Mouse (Mus musculus) left cerebral cortex, adult 8-10 months (tissue): ENCODE measurements at regions not wholly inside any gene's neighbourhood (a gene's known extent, or its start where the extent isn't known, plus 50 kb on each side); places are given as distances from the start of the nearest gene placed in this dataset.
A peak's percentile ranks its signal among the peaks of the same experiment; 100 is the strongest.
"Not testable (repeated sequence)": the region's sequence is repeated elsewhere in the genome, so short reads cannot be mapped to it uniquely, and the experiment has no call there.

Source experiments
- DNase-seq, 2 experiments: peaks; one replicate each; pipeline ENCODE4 v3.0.0; 2022; ENCODE audit warnings: low spot score in 2 of 2

DNA sequence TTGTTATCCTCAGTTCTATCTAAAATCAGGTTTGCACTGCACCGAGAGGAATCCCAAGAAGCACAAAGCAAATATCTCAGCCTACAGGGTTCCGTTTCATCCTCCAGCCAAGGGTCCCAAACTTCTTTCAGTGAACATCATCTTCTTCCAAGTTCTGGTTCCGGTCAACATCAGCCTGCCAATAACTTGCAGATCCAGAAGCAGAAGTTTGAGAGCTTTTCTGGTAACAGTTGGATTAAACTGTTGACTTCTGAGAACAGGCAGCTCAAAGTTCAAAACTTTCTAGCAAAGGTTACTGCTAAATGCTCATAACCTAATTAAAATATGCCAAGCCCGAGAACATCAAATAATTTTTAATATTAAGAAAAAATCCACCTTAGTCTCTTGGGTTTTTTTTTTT lies 237.0 kb upstream of the Gm37988 start:
- DNase-seq, result no peak

DNA sequence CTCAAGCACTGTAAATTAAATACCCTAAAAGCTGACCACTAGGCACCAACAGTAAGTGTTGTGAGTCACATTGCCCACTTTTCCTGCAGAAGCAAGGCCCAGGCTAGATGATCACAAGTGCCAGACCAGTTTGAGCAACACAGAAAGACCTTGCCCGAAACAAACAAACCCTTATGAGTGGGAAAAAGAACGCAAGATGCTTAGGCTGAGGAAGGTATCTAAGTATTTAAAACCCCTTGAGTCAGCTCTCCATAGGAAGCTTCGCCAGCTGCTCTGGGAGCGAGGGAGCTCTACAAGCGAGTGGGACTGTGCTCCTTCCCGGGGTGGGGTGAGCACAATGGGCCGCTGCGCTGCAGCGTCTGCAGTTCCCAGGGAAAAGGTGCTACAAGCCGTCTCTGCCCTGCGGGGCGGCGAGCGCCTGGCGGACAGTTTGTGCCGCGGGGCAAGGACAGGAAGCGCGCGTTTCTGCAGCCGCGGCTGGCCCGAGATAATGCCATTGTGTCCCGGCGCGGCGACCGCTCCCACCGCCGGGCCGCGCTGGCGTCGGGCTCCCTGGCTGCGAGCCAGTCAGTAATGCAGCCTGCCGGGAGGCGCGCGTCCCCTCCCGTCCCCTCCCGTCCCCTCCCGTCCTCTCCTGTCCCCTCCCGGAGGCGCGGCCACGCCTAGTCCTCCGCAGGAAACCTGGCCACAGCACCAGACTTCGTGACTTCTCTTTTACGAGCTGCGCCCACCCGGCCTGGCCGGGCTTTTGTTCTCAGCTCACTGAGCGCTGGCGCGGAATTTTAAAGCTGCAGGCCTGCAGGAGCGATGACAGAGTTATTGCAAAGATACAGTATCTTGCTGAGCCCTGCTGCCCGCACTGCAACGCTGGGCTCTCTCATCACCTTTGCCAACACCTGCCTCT lies 236.1 kb upstream of the Gm37988 start:
- peak; percentile 32 to 55 for DNase-seq

DNA sequence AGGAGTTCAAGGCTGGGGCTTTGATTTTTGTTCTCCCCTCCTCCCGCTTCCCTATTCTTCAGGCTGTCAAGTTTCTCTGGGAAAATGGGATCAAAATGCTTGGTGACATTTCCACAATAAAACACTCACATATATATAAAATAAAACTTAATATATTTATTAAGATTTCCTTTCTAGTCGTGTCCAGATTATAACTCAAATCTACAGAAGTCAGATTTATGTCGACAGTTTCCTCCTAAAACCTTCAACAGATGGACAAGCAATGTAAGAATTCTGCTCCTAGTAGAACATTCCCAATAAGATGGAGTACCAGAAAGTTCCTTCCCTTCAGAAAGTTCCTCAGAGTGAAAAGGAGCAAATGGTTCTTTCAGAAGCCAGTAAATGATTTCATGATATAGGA lies 235.4 kb upstream of the Gm37988 start:
- DNase-seq, result no peak

DNA sequence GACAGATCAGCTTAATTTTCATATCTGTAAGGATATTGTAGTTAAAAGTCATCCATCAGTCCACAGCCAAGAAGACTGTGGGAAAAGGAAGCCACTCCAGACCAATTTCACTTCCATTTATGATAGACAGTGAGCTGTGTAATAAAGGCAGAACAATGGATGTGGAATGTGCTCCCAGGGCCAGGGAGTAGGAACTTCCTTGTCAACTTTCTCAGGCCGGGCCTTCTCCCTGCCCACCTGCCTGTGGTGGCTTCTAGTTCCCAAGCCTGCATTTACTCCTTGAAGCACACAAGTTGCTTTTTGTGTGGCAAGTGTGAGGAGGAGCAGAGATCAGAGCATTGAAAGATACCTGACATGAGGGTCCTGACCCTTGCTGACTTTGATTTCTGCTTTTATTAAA lies 233.6 kb upstream of the Gm37988 start:
- DNase-seq, result no peak

DNA sequence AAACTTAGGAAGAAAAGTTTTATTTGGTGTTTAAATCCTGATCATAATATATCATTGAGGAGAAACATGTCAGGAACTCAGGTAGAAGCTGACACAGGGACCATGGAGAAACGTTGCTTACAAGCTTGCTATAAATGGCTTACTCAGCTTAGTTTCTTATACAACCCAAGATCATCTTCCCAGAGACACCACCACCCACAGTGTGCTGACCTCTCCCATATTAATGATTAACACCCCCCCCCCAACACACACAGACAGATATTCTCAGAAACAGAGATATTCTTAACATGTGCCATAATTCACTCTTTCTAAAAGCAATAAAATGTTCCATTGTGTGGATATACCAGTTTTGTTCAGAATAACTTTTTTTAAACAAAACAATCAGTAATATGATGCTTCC lies 230.7 kb upstream of the Gm37988 start:
- DNase-seq, result no peak

DNA sequence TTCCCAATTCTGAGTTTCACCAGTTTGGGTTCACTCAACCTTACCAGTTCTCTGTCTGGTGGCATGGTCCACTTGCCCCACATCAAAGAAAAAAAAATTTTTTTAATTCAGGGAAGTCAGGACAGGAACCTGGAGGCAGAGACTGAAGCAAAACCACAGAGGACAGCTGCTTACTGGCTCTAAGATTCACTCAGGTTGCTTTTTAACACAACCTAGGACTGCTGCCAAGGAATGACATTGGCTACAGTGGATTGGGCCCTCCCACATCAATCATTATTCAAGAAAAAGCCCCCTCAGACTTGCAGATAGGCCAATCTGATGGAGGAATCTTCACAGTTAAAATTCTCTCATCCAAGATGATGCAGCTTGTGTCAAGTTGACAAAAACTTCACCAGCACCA lies 225.2 kb upstream of the Gm37988 start:
- DNase-seq, result no peak

DNA sequence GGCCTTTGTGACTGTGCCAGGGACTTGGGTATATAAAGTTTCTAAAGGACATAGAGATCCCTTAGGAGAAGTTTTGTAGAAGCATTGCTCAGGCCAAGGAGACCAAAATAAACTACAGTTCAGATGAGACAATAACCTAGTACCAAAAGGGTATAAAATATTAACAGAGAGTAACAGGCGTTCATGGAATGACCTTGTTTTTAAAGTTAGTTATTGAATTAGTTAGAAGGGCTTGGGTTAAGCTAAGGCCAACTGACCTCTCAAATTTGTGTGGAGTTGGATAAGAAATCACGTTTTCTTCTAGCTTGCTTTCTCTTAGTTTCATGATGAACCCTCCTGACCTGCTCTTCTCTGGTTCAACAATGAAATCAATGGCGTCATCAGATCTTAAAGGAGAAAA lies 209.8 kb upstream of the Gm37988 start:
- DNase-seq, result no peak

DNA sequence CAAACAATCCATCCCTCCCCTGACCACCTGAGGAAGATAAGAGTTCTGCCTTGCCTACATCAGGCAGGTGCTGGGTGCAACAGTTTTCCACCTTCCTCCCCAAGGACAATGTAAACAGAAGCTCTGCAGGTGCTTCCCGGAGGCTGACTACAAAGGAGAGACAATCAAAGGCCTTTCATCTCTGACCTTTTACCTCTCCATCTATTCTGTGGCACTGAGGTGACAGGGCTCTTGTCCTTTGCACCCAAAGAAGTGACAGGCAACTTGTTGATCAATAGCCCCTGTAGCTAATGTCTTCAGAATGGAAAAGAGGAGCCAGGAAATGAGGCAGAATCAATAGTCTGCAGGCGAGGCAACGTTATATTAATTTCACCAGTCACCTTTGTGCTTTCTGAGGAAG lies 209.3 kb upstream of the Gm37988 start:
- no peak for DNase-seq

DNA sequence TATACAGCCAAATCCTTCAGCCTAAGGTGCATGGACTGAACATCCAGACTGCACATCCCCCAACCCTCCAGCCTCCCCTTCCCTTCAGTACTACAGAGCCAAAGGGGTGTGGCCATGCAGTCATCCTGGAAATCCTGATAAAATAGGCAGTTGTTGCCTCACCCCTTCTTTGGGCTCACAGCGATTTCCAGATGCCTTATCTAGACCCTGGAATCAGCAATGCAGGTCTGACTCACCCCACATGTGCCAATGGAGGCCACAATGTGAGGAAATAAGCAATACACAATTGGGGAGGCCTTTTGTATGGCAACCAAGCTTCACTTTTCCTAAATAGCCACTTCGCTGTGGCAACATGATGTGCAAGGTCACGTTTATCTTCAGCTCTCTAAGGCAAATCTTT lies 205.3 kb upstream of the Gm37988 start:
- DNase-seq, result no peak

DNA sequence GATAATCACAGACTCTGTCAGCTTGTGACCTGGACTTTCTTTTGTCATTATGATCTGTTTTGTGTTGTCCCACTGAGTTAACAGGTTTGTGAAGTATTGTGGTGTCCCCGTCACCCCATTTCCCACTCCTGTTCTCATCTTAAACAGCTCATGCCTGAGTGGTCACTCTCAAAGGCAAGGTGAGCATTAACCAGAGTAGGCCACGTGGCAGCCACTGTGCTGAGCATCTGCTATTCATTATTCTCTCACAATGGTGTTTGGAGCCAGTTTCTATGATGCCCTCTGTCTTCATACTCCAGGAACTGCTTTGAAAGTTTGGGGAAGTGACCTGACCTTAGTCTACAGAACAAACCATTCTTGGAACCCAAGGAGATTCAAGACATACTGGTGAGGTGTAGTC lies 198.9 kb upstream of the Gm37988 start:
- DNase-seq, result no peak

DNA sequence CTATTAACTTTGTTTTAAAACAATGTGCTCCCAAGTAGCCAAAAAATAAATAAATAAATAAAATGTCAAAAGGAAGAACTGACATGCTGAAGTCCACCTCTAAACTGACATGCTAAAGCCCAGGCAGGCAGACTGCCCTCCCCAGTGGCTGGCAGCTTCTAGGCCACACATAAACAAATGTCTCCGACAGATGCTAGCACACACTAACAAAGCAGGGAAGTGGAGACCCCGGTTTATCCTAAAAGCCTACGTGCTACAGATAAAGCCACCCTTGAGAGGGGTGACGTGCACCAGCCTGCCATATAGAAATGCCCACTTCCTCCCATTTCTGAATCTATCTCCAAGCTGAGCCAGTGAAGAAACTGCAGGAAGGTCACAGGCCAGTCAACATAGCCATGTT lies 194.4 kb upstream of the Gm37988 start:
- DNase-seq, result no peak

DNA sequence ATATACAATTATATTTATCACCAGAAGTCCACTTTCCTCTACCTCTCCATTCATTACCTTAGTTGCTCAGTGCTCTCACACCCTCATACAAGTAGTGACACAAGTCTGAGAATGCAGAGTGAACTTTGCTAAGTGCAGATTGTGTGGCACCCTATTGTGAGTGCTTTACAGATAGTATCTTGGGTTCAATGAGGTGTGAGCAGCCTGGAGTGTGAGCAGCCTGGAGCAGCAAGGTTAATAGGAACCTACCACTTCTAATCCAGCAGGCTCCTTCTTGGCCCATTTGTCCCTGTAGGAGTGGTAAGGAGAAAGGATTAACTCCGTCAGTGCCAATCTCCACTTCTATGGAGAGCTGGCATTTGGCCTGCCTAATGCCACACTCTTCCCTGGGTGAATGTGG lies 192.4 kb upstream of the Gm37988 start:
- DNase-seq, result no peak

DNA sequence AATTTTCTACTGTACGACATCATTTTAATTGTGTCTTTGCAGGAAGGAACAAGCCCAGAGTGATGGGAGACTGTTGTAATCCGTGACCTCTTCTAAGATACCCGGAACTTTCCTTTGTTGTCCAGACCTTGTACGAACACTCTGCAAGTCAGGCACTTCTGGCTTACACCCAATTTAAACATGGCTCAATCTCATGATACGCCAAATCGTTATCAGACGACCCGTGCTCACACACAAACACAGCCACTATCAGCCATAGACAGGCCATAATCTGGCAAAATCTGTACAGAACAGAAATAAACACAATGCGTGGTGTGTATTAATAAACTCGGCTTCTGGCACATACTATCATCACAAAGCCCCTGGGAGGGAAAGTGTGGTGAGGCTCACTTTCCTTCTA lies 190.2 kb upstream of the Gm37988 start:
- DNase-seq, result no peak

DNA sequence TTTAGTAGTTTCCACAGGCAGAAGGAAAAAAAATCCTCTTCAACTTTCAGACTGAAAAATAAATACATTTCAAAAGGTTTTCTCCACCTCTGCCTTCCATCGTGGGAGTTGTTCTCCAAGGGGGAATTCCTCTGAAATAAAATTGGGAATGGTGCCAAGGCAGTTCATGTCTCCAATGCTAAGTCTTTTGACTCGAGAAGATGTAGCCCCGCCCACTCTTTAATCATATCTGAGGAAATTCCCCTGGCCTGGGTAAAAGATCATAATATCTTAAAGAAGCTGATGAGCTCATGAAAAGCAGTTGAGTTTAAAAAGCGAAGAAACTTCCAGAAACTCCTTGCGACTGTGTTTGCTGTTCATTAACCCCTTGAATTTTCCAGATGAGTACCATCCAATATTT lies 185.3 kb upstream of the Gm37988 start:
- no peak for DNase-seq

DNA sequence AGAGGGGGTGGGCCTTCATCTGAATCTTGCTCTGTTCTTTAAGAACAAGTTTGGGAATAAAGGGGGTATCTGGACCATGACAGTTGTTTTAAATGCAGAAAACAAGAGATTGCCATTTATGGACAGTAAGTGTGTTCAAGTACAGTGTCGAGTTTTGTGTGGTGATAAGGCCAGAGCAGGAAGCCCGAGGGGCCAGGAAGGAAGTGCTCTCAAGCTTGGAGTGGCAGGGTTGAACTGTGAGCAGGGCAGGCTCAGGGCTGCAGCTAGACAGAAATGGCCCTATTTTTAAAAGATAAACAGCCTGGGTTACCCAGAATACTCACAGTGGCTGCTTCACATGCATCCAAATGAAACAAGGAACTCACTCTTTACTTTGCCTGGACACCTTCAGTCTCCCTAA lies 184.4 kb upstream of the Gm37988 start:
- DNase-seq, result no peak

DNA sequence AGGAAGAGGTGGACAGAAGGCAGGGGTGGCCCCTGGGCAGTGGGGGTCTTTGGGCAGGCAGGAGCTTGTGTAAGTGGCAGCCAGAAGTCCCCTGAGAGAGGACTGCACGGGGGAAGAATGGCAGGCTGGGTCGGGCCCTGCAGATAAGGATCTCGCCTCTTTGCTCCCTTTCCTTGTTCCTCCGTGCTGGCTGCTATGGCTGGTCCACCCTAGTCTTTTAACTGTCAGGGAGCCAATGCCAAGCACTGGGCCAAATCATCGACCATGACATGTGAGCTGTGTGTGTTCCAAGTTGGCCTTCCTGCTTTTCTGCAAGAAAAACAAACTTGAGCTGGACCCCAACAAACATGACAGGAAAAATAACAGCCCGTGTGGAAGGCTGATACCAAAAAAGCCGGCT lies 153.8 kb upstream of the Gm37988 start:
- DNase-seq, result no peak

DNA sequence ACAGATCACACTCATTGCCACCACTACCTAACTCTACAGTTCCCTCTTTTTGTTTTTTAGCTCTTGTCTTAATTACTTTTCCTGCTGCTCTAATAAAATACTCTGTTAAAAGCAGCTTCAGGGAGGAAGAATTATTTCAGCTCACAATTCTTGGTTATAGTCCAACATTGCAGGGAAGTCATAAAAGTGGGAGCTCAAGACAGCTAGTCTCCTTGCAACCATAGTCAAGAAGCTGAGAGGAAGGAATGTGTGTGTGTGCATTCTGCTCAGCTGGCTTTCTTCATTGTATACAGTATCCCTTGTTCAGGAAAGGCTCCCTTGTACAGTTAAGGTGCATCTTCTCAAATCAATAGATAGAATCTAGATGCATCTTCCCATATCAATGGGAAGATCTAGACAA lies 152.4 kb upstream of the Gm37988 start:
- no peak for DNase-seq

DNA sequence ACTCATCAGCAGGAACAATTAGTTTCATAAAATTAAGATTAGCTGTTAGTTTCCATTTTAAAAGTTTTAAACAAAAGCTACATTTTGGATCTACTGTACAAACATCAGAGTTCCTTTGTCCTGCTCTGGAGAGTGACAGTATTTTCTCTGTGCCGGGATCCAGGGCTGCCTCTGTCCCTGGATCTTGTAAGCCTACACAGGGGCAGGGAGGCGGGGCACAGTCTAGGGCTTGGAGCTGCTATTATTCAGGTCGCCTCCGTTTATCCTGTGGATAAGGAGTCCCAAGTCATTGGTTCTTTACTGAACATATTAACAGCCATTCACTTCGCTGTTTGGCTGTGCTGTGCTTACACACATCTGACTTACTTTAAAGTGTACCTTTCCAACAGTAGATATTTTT lies 150.8 kb upstream of the Gm37988 start:
- DNase-seq, result no peak

DNA sequence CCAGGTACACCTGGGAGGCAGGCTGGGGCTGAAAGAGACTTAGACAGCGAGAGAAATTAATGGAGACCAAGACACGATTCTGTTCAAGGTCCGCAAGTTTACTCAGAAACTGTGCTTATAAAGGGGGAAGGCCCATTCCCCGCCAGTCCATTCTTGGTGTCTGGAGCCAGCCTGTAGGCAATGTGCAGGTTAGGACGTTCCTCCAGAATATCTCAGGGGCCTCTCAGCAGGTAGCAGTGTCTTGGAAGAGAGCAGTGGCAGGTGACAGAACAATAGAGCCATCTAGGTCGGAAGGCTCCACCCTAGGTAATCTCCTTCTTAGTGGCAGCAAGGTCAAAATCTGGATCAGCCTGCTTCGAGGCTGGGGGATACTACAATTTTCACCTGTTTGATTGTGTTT lies 147.6 kb upstream of the Gm37988 start:
- not testable (repeated sequence) for DNase-seq

DNA sequence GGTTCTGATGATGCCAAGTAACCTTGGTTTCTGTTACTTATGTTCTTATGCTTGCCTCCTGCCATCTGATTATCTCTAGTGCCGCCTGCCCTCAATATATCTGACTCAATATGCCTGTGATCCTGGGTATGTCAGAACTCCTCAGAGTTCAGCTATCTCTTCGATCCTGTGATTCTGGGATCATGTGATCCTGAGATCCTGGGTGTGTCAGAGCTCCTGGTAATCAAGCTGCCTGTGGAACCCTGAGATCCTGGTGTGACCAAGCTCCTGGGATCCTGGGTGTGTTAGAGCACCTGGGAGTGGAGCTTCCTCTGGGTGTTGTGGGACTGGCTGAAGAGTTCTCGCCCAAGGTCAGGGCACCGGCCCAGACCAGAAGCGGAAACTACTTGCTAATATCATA lies 147.1 kb upstream of the Gm37988 start:
- DNase-seq, result not testable (repeated sequence)

DNA sequence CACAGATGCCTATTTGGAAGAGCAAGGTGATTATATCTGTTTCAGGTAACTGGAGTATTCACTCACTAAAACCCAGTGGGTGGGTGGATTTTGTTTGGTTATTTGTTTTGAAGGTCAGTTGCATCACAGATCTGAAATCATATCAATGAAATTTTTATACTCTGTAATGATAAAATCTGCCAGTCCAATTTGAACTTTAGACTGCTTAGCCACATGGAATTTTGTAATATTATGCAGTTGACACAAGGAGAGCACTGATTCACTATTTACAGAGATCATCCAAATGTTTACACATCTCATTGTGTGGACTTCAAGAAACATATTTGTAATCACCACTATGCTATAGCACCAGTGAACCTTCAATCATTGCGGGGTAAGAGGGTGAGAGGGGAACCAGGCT lies 145.9 kb upstream of the Gm37988 start:
- no peak for DNase-seq

DNA sequence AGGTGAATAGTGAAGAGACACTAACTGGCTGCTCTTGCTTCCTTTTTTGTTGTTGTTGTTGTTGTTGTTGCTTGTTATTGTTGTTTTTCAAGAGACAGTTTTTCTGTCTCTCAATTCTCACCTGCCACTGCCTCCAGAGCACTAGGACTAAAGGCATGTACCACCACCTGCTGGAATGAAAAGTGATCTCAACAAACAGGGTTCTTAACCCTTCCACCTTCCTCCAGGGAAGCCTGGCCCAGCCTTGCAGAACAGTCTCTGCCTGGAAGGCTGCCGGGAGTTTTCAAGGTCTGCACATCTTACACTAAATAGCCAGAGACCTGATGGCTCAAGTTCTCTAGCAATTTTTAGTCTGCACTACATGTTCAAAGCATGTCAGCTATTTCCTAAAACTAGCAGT lies 138.0 kb upstream of the Gm37988 start:
- DNase-seq, result no peak

DNA sequence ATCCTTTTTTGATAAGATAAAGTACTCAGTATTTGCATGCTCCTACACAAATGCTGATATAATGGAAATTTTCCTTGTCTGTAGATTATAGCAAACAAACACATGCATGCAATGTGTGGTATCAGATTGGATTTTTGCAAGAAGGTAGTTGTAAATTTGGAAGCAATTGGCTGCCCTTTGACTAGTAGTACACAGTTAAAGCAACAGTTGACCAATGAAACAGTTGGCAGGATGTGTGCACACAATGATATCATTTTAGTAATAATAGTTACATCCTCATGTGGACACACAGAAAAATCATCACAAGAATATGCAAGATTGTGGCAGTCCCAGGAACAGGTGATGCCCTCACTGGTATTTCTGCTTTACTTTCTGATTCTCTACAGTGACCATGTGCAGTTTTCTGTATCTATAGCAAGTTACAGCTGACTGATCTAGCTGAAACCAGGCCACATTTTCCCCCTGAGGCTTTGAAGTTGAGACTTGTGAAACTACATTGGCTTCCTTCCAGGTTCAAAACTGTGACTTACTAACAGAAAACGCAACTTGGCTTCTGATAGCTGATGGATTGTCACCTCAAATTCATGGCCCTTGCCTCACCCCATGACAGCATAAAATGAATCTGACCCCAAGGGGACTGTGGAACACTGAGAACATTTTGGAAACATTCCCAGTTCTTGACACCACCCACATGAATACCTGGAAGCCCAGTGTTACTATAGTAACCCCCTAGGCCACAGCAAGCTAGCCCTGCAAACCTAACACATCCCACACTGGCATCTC lies 136.3 kb upstream of the Gm37988 start:
- no peak for DNase-seq
